Mouse (Mus musculus): ENCODE data around the gene Cep135.

The Cep135 gene

DNA sequence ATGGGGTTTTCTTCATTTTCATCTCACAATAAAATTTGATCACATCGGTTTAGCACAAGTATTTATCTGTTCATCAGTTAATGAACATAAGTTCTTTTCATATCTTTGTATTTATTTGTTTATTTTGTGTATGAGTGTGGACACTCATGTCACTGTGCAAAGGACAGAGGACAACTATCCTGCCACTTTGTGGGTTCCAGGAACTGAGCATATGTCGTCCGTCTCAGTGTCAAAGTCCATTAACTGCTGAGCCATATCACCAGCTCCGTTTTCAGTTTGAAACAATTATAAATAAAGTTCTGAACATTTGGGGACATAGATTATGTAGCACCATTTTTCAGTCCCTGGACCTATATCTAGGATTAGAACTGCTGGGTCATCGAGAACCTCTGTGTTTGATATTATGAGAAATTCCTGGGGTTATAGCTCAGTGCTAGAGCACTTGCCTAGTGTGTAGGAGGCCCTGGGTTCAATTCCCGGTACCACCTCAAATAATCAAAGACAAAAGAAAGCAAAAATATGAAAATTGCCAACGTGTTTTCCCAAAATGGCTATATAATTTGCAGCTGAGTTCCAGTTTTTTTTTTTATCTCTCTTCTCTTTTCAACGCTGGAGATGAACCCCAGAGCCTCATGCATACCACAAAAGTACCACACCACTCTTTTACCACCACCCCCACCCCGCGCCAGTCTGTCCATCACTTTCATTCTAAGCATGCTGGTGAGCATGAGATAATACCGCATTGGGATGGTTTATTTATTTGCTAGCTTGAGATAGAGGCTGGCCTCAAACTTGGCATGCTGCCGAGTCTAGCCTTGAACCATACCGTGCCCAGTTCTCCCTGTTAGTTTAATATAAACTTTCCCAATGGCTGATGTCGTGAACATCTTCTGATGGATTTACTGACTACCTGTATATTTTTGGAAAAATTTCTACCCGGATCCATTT lies 96.4 kb downstream of the Cep135 start:
- DNase-seq (ENCODE audit: low spot score): no peak

DNA sequence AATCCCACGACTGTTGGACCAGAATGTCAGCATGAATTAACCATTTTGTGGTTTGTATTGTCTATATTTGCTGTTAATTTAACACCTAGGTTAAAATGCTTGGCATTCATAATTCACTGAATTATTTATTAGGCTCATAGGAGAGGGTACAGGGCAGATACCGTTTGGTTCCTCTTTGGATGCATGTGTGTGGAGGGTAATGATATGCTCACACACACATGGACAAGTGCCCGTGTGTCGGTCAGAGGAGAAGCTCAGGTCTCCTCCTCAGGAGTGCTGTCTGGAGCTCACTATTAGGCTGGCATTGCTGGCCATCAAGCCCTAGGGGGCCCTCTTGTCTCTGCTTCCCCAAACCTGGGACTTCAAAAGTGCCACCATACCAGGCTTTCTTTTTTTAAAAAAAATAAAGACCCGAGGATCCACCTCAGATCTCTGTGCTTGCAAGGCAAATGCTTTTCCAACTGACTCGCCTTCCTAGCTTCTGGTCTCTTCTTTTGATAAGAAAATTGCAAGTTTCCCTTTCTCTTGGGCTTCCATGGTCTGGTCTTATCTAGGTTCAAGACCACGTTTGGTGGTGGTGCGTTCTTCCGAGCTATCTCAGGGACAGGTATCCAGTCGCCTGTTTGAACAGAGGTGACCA lies 99.6 kb downstream of the Cep135 start:
- DNase-seq (ENCODE audit: low spot score): no peak

GRCm38 (mm10) chr5:76688643-76689042 lies 100.1 kb downstream of the Cep135 start:
- DNase-seq (ENCODE audit: low spot score): no peak

GRCm38 (mm10) chr5:76690177-76690593 lies 101.7 kb downstream of the Cep135 start:
- DNase-seq (ENCODE audit: low spot score): no peak

DNA sequence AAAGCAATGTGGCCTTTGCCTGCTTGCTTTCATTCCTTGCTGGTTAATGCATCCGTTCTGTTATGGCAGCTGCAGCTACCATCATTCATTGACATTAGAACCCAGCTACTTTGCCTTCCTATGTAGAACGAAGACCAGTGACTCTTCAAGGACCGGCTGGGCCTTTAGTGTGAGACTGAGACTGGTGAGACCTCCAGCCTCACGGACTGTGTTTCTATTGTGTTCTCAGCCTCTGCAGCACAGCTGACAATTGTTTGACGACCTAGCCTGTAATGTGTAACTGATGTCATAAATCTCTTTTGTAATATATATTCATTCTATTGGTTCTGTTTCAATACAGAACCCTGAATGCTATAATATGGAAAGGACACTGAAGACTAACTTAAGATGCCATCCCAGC lies 102.8 kb downstream of the Cep135 start:
- DNase-seq (ENCODE audit: low spot score): no peak

GRCm38 (mm10) chr5:76691706-76692424 lies 103.4 kb downstream of the Cep135 start:
- no peak for DNase-seq (ENCODE audit: low spot score)

All from urinary bladder, postnatal 25 days (tissue).